Mouse (Mus musculus) kidney, adult 11 months (tissue): ENCODE measurements around the gene Heca.
A peak's percentile ranks its signal among the peaks of the same experiment; 100 is the strongest.
"Not testable (repeated sequence)": the region's sequence is repeated elsewhere in the genome, so short reads cannot be mapped to it uniquely, and the experiment has no call there.

Experiments
- DNase-seq: peaks from one replicate; pipeline ENCODE4 v3.0.0; 2022

Heca gene

DNA sequence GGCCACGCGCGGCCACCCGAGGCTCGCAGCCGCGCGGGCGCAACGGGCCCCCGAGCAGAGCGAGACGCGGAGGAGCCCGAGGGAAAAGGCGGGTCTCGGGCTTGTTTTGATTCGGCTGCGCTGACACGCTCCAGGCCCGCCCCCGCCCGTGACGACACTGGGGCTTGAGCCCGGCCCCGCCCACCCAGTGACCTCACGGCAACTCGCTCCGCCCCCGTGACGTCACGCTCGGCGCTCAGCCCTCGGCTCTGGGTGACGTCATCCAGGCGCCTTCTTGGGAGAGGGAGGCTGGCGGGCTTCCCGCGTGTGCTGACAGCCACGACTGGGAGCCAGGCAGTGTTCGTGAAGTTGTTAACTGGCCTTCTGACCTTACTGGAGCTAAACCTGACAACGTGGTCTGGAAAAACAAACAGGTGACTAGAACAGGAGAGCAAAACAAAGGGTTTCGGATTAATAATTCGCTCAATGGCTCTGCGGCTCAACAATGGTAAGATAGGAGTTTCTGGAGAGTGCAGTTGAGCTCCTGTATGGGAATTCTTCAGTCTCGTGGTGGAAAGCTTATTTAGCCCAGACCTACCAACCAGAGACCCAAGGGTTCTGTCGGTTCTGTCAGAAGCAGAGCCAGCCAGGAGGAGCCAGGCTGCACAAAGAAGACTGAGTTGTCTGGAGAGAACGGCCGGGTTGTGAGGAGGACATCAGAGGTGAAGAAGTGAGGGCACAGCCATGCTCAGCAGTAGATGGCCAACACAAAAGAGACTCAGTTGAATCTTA lies at the start of gene Heca:
Heca (minus strand) TSS at position 108 of the 771 bp plus-strand sequence.
- peak; percentile 78 for DNase-seq

DNA sequence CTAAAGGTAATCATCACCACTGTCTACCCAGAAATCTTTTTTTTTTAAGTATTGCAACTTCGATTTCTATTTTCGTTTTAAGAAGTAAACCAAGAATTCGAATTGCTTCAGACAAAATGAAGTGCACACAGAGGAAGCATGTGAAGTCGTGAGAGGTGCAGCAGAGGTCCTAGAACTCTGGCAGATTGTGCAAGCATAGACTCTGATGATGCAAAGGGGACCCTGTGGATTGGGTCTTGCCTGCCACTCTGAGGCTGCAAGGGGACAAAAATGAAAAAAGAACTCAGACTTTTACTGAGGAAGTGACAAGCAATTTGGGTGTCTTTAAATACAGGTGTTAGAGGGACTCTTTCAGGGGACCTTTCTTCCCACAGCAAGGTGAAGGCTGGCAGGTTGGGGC lies 42.7 kb upstream of the Heca start:
- no peak for DNase-seq

- no peak for DNase-seq
Observed at GRCm38 (mm10) chr10:17989136-17989535, 41.3 kb upstream of the Heca start.

DNA sequence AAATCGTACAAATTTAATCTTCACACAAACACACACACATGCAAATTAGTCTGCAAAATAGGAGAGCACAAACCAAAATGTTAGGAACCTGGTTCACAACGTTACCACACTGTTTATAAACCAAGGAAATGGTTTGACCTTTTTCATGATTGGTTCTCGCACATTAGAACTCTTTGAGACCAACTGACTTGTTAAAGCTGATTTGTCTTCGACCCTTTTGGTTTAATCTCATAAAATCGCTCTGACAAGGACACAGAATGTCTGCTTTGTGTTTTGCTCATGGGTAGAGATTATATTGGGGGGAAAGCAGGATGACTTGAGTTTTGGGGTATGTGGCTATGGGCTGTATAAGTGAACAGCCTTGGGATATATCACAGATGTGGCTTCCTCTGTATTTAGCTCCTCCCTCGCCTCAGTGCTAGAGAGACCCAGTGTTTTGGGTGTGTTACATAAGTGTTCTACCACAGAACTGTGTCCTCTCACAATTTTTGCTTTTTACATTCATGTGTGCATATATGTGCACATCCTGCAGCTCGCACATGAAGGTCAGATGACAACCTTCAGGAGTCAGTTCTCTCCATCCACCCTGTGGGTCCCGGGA lies 40.1 kb upstream of the Heca start:
- no peak for DNase-seq

GRCm38 (mm10) chr10:17983313-17983712 lies 35.4 kb upstream of the Heca start:
- DNase-seq, result peak; percentile 5

DNA sequence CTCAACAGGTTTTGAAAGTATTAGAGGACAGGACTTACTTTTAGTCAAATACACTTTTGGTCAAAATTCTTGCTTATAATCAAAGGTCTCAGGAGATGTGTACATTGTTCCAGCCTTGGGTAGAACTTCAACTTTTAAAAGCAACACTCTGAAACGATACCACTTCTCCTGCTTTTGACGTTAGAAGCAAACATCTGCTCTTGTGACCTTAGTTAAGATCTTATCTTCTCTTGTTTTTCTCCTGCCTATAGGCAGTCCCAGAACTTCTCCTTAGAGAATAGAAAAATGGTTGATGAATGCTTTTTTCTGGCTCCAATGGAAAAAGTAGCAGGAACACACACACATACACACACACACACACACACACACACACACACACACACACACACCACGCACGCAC lies 18.2 kb upstream of the Heca start:
- no peak for DNase-seq

DNA sequence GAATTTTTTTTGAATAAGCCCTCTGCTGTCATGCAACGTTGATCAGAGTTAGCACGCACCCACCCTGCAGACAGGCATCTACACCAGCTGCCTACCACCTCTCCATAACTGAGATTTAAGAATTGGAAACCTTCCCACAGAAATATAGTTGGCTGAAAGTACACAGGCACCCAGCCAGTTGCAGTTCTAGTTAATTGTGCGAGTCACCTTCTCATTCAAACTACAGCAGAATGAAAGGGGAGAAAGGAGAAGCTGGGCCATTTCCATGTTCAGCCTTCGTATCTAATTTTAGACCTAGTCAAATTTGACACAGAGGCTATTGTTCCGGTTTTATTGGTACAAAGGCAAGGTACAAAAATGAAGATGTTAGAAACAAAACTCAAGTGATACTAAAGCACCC lies 2.9 kb upstream of the Heca start:
- DNase-seq, result no peak

GRCm38 (mm10) chr10:17947175-17947906 lies 526 bp downstream of the Heca start:
- DNase-seq, result peak; percentile 41

- not testable (repeated sequence) for DNase-seq
Observed at GRCm38 (mm10) chr10:17946799-17947174, 1.1 kb downstream of the Heca start.

GRCm38 (mm10) chr10:17946046-17946445 lies 1.8 kb downstream of the Heca start:
- no peak for DNase-seq

- no peak for DNase-seq
Observed at GRCm38 (mm10) chr10:17933622-17934021, 14.2 kb downstream of the Heca start.

DNA sequence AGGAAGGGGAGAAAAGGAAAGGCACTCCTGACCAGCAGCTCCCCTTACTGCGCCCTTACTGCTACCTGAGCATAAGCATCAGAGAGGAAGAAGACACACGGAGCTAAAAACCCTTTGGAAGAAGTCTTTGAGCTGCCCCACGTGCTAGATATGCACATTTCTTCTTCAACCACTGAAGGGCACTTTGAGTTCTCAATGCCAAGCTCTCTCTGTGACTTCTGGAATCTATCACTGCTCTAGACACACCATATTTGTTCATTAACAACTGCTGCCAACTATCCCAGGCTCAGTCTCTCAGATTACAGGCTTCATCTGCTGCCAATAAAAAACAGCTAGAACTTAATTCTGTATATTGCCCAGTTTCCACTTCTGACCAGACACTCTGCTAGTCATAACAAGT lies 15.7 kb downstream of the Heca start:
- no peak for DNase-seq

DNA sequence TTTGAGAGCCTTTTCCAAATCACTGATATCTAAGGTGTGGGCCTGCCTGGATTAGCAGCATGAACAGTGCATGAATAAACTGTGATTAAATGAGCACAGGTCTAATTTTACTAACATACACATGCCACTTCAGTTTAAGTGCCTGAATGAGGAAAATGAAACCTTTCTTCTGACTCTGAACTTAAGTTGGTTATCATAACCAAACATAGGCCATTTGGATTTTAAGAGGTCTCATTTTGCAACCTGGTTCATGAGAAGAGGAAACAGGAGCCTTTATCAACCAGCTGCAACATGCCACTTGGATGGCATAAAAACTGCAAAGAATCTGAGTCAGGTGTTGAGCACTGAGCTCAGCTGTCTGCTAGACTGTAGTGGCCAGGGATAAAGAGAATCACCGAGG lies 16.7 kb downstream of the Heca start:
- no peak for DNase-seq

DNA sequence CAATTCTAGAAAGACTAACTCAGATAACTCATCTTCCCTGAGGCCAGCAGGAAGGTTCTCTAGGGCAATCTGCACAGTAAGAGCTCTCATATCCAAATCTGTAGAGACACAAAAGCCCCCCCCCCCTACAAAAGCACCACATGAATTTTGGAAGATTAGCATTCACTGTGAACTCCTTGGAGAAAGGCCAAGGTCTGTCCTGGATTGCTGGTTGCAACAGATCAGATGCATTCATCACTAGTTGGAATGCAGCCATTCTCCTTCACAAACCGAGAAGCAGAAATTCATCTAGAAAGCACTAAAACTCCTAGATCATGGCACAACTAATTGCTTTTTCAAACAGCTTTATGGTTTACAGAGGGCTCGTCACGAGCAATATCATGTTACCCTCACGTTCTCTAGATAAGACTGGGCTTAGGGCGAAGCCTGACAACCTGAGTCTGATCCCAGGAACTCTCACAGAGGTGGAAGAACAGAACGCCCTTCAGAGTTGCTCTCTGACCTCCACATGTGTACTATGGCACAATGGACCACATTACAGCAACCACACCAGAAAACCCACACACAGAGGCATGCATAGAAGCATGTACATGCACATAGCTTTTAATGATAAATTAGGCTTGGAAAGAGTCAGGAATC lies 17.3 kb downstream of the Heca start:
- no peak for DNase-seq

DNA sequence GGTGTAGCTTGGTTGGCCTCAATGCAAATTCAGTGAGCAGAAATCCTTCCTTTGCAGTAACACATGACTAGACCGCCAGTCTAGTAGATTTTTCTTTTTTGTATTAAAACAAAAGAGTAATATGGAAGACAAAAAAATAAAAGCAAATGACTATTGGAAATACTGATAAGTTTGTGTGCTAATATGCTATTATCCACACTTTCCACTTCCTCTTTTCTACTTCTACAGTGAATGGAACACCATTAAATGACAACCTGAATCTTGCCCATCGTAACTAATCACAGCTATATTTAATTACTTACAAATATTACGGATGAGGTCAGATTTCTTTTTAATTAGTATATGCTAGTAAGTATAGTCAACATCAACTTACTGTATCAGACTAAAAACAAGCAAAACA lies 22.7 kb downstream of the Heca start:
- no peak for DNase-seq

DNA sequence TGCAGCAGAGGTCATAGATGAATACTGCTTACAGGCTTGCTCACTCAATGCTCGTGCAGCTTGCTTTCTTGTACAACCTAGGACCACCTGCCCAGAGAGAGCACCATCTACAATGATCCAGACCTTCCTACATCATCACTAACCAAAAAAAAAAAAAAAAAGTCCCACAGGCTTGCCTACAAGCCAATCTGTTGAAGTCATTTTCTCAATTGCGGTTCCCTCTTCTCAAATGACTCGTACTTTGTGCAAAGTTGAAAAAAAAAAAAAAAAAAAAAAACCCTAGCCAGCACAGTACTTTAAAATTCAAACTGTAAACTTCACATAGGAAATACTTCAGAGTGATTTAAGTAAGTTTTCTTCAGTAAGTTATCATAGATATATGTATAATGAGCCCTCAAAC lies 23.7 kb downstream of the Heca start:
- DNase-seq, result no peak

GRCm38 (mm10) chr10:17921381-17921780 lies 26.5 kb downstream of the Heca start:
- no peak for DNase-seq

DNA sequence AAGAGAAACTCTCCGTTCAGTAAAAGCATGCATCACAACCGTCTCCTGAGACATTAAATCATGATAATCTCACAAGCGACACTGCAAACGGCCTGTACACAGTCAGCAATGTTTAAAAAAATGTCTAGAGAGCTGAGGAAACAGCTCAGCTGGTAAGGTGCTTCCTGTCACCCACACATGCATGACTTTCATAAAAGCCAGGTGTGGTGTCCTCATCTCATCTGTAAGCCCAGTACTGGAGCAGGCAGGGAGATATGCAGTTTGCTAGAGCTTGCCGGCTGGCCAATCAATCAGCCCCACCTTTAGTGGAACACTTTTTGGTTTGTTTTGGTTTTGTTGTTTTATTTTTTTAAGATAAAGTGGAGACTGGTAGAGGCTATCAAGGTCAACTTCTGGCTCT lies 27.9 kb downstream of the Heca start:
- DNase-seq, result no peak

DNA sequence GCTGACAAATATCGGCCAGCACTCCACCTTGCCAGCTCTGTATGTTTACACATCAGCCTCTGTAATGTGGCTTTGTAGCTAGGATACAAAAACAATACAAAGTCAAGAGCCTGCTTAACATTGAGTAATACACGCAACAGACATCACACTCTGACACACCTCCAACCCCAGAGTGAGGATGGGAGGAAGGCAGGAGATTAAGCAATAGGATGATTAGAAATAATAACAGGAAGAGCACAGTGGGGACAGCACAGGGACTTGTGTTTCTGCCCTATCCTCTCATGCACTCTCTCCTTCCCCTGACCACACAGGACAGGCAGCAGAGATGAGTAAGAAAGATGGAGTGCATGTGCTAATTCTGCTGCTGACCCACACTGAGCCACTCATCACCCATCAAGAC lies 28.8 kb downstream of the Heca start:
- DNase-seq, result no peak

GRCm38 (mm10) chr10:17908731-17909130 lies 39.1 kb downstream of the Heca start:
- no peak for DNase-seq

- DNase-seq, result not testable (repeated sequence)
Observed at GRCm38 (mm10) chr10:17906405-17906804, 41.5 kb downstream of the Heca start.

GRCm38 (mm10) chr10:17903449-17903848 lies 44.4 kb downstream of the Heca start:
- DNase-seq, result no peak

DNA sequence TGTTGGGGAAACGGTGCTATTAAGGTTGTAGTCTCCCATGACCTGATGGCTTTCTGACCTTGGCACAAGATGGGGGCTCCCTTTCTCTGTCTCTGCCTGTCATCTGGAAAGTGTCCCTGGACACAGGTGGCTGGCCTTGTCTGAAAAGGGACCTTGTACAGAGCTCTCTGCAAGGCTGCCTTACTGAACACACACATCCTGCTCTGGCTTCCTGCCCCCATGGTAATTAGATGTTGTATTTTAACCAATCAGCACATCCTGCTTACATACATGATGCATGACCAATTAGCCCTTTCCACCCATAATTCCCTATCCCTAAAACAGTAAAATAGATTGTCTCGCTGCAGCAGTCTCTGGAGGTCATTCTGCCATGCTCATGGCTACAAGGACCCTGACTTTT lies 67.1 kb downstream of the Heca start:
- no peak for DNase-seq

GRCm38 (mm10) chr10:17880038-17880437 lies 67.8 kb downstream of the Heca start:
- DNase-seq, result no peak
